Mouse (Mus musculus) urinary bladder, postnatal 14 days (tissue): Measurements from ENCODE around the gene Arid5b.

Experiments
- DNase-seq: peaks from one replicate; pipeline ENCODE4 v3.0.0; 2021; ENCODE audit warnings: low spot score

The Arid5b gene

GRCm38 (mm10) chr10:68278632-68279361 lies at the start of gene Arid5b:
Gene Arid5b, minus strand, starts transcription at chr10:68278740.
- peak; percentile 70 for DNase-seq

GRCm38 (mm10) chr10:68325378-68325777 lies 46.8 kb upstream of the Arid5b start:
- DNase-seq, result no peak

- no peak for DNase-seq
Measured at GRCm38 (mm10) chr10:68324061-68324460, 45.5 kb upstream of the Arid5b start.

GRCm38 (mm10) chr10:68323167-68323566 lies 44.6 kb upstream of the Arid5b start:
- no peak for DNase-seq

DNA sequence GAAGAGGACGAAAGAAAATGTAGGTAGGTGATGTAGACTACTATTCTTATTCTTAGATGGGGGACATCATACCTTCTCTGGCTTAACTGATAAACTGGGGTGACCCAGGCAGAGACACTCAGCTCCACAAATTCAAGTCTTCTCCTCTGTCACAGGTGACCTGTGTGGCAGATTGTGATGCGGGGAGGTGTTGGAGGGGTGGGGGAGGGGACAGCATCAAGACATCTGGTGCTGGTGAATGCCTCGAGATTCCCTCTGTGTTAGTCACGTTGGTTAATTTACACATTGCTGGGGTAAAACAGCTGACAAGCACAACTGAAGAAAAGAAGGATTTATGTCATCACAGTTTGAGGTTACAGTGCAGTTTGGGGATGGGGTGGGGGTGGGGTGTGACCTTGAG lies 42.4 kb upstream of the Arid5b start:
- DNase-seq, result no peak

- DNase-seq, result no peak
Measured at GRCm38 (mm10) chr10:68320496-68320895, 42.0 kb upstream of the Arid5b start.

GRCm38 (mm10) chr10:68319438-68319837 lies 40.9 kb upstream of the Arid5b start:
- DNase-seq, result no peak

DNA sequence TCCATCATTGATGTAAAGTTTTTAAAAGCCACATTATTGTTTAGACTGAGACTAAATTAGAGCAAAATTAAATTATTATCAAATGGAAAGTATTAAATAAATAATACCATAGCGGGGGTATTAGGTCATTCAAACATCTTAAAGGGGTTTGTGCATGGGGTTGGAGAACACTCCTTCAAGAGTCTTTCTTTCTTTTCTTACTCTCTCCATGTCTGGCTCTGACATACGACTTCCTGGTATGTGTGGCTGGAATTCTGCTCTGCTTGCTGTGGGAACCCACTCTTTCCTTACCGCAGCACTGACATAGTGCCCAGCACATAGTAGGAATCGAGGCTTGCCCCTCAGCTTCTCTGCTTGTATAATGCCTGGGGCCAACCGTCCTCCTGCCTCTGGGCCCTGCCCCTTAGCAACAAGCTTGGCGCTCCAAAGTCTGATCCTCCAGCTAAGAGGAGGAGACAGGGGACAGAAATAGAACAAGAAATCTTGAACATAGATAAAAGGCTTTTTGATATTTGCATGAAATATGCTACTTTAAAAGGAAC lies 40.0 kb upstream of the Arid5b start:
- peak; percentile 6 for DNase-seq

- no peak for DNase-seq
Measured at GRCm38 (mm10) chr10:68312734-68313133, 34.2 kb upstream of the Arid5b start.

DNA sequence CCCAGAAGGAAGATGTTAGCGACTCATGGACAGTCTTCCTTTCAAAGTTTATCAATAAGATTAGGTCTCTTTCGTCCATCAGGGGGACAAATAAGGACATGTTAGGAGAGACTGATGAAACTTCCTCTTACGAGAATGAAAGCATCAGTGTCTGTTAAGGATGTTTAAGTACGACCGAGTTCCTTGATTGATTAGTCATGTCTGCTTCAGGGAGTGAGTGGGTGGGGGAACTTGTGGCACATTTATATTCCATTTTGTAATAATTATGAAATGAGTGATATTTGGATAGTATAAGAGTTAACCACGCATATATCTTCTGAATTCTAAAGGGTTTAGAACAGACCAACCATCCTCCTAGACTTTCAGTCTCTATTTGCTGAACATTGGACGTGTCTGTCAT lies 22.5 kb upstream of the Arid5b start:
- no peak for DNase-seq

DNA sequence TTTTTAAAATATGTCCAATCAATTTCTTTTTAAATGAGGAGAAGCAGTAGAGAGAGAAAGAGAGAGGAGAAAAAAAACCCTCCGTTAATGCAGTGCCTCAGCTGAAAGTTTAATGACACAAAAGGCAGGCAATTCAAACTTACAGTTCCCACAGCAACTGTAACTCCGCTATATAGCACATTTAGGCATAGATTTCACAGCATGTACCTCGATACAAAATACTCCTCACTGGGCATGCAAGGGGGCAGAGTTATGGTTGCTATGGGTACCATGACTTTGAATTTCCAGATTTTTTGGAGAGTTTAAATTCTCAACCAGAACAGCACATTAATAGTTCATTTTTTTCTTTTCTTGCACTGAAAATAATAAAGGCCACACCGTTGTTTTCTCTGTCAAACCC lies 10.9 kb upstream of the Arid5b start:
- DNase-seq, result no peak

DNA sequence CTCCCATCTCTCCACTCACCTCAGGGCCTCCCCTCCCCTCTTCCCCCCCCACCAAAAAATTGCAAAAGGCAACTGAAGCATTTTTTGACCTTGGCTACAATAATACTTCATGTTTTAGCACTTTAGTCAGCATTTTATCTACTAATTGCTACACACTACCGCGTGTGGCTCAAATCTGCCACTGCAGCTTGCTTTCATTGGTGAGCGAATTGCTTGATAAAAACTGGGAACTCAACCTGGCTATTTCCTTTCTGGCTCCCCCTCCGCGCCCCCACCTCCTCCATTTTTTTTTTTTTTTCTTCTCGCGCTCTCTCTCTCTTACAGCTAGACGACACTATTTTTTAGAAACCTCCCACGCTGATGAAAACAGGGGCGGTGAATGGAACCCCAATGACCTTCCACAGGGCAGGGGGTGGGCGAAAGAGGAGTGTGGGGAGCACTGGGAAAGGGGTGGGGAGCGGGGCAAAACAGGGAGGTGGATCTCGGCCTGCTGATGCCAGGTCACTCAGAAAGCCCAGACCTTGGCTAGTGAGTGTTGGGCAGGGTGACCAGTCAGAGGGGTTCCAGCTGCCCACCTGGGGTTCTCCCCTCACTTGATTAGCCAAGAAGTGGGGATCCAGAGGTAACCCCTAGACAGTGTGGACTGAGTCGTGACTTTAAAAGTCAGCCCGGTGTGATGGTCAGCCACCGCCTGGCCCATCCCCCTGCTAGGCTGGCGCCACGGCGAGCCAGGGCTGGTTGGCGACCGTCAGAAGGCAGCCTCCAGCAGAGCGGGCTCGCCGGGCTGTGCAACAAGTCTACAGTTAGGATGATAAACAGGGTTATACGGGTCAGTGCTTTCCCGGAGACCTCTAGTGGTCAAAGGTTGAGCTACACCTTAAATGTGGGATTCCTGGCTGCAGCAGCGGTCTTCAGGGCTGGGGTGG lies 4.2 kb upstream of the Arid5b start:
- peak; percentile 84 for DNase-seq

DNA sequence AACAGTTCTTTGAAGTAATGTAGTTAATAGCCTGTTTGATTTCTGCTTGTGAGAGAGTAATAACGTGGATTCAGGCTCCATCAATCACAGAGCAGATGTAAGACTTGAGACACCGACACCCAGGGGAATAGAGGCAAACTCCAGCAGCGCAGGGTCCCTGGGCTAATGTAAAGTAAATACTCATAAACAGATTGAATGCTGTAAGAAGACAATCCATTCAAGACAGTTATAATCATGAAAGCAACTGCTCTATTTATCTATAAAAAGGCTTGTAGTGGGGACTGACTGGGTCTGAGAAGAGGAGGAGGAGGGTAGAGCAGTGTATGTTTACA lies 3.2 kb upstream of the Arid5b start:
- no peak for DNase-seq

DNA sequence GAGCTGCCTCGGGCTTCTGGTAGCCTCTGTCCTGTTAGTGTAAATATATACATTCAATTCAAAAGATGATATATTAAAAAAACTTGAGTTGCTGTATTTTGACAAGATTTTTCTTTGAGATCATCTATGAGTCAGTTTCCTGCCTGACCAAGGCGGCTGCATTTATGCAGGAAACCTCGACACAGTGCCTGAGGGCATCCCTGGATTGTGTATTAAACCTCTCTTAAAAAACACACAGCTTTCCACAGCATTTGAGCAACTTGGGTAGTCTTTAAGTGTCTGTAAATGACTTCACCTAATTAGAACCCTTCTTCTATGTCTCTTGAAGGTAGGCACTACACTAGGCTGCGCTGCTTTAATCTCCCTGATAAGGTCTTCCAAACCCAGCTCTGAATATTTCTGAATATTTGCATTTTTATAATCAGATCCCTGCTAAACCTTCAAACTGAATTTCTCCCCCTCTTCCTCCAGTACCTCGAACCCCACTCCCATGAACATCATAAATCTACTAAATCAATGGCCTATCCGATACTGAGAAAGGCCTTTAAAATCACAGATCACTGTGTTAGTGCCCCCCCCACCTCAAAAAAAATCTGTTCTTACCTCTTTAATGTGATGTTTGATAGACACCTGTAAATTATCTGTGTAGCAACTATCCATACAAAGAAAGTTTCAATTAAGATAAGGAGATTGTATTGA lies 2.7 kb upstream of the Arid5b start:
- peak; percentile 40 for DNase-seq

DNA sequence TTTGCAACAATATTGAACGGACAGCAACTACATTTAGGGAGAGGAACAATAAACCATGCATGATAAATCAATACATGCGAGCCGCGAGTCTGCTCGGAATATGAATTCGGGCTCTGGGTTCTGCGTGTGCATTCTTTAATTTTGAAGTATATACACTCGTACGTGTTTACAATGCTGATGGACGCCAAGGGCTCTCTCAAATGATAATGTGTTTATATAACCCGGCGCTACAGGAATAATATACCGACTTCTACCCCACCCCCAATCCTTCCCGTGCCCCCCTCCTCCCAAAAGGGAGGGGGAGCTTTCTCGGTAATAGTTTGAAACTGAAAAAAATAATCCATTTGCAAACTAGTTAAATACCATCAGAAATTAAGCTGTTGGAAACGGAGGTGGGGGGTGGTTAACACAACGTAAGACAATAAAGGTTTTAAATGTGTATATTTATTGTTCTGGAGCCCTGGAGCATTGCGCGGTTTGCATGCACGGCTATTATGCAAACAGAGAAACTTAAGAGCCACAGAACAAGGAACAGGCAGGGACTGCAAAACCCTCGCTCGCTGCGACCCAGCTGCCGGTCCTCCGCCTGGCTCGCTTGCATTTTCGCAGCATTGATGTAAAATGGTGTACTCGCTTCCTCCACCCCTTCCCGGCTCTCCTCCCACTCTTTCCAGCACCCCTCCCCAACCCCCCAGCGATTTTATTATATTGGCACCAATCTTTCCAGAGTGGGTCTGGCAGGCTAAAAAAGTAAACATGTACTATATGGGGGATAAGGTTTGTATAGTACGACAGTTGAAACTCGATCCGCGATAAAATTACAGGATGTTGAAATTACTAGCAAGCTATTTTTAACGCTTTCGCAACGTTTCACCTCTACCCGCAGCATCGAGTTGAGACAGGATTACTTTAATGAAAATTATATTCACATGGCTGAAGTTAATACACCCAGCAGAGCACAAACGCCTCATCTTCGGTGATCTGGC lies 1.3 kb upstream of the Arid5b start:
- DNase-seq, result peak; percentile 68

DNA sequence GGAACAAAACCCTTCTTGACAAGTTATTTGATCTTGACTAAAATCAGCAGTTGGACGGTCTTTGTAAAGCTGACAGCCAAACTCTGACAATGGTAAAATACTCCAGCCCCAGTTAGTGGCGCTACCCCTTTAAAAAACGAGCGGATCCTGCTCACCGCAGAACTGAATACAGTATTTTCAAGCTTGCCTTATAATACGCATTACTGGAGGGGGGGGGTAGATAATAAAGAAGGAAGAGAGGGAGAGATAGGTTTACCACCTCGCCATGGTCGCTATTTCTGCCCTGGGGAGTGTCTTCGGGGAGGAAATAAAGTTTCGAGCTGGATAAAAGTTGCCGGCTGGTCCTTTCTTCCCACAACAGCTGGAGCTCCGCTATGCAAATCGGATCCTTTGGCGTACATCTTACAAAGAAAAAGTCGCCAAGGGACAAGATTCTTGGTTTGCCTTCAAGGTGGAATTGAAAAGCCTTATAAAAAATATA lies 829 bp downstream of the Arid5b start:
- peak; percentile 35 for DNase-seq

DNA sequence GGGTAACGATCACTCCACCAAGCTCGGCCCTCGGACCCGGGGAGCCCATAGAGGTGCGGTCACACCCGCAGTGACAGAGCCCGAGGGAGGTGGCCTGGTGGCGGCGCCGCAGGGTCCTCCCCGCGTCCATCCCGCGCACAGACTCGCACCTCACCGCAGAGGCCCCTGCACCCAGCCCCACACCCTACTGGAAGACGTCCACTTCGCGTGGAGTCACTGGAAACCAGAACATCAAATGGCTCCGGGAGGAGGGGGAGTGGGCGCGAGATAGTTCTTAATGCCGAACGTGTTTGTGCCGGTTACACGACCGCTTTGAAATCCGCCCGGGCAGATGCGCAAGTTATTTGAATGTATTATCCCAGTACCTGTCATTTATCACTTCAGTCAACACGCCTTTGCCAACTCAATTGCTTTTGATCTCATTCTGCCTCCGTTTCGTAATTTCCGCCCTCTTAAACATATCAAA lies 1.5 kb downstream of the Arid5b start:
- DNase-seq, result peak; percentile 56

- peak; percentile 74 for DNase-seq
Measured at GRCm38 (mm10) chr10:68276350-68276975, 2.1 kb downstream of the Arid5b start.

DNA sequence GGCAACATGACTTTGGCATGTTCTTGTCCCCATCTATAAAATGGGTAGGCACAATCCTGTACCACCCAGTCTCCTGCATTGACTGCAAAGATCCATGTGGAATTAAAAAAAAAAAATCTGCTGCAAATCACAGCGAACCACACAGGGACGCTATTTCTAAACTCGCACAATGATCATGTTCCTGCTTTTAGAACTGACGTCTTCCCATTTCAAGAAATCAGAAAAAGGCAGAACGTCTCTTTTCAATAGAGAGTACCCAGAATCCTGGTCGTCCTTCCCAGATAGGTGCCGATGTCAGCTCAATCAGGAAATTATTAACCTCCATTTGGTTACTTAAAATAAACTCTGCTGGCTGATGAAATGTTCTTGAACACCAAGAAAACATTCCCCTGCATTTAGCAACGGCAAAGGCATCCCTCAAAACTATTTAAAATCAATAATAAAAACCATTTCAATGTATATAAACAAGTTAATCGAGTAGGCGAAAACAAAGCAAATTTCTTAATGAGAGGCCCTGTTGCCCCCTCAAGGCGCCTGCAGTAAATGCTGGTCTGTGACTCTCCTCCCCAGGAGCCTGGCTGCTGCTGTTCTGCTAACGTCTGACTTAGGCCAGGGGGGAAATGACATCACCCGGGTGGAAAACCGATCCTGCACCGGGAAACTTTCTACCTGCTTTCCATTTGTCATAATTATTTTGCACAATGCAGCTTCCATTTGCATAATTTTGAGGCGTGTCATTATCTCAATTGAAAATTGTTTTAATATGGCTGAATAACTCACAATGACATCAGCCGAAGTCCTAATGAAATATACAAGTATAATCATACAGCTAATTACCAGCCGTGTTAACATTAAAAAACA lies 3.4 kb downstream of the Arid5b start:
- DNase-seq, result peak; percentile 36
